Mouse (Mus musculus) CD4-positive, CD25-positive, alpha-beta regulatory T cell, adult 2 months (primary cell): ENCODE results near the gene Ildr2.

Experiments
- DNase-seq: peaks from one replicate; pipeline ENCODE4 v3.0.0-alpha.2; 2012; ENCODE audit warnings: low read depth, low spot score

Ildr2 gene

GRCm38 (mm10) chr1:166342060-166342459, 88.1 kb downstream of the Ildr2 start:
- no peak for DNase-seq

- DNase-seq: no peak
These were observed 88.6 kb downstream of the Ildr2 start for GRCm38 (mm10) chr1:166342539-166342938.

GRCm38 (mm10) chr1:166343586-166343985, 89.6 kb downstream of the Ildr2 start:
- no peak for DNase-seq

- DNase-seq: no peak
These were observed 90.5 kb downstream of the Ildr2 start for GRCm38 (mm10) chr1:166344300-166345077.

- no peak for DNase-seq
These were observed 91.7 kb downstream of the Ildr2 start for GRCm38 (mm10) chr1:166345602-166346001.

- DNase-seq: no peak
These were observed 93.0 kb downstream of the Ildr2 start for GRCm38 (mm10) chr1:166346906-166347305.

- no peak for DNase-seq
These were observed 95.4 kb downstream of the Ildr2 start for GRCm38 (mm10) chr1:166349341-166349740.

- DNase-seq: no peak
These were observed 95.8 kb downstream of the Ildr2 start for GRCm38 (mm10) chr1:166349751-166350150.

GRCm38 (mm10) chr1:166360157-166360855, 106.4 kb downstream of the Ildr2 start:
- DNase-seq: peak; percentile 89

GRCm38 (mm10) chr1:166360896-166361295, 107.0 kb downstream of the Ildr2 start:
- DNase-seq: no peak

GRCm38 (mm10) chr1:166361842-166362241, 107.9 kb downstream of the Ildr2 start:
- no peak for DNase-seq

- DNase-seq: no peak
These were observed 108.7 kb downstream of the Ildr2 start for GRCm38 (mm10) chr1:166362659-166363058.

GRCm38 (mm10) chr1:166363122-166363521, 109.2 kb downstream of the Ildr2 start:
- DNase-seq: no peak
